Mouse (Mus musculus): ENCODE measurements at regions not wholly inside any gene's neighbourhood (a gene's known extent, or its start where the extent isn't known, plus 50 kb on each side); places are given as distances from the start of the nearest gene placed in this dataset.
"Not testable (repeated sequence)": the region's sequence is repeated elsewhere in the genome, so short reads cannot be mapped to it uniquely, and the experiment has no call there.

GRCm38 (mm10) chr4:22787866-22788265 is 299.7 kb upstream of the Pou3f2 start:
- no peak for DNase-seq (ENCODE audit: low read depth, low spot score)
- no peak overlapping the region for H3K9ac ChIP-seq (ENCODE audit: control insufficient read depth, low read depth, low read length, poor library complexity, severe bottlenecking)
- TF ChIP-seq RCOR1 (IDR thresholded peaks at IDR 0.05; ENCODE audit: low read depth, low read length) (no peak), MYC (IDR thresholded peaks at IDR 0.05; ENCODE audit: low read depth, low read length) (no peak), POLR2AphosphoS5 (IDR thresholded peaks at IDR 0.05; ENCODE audit: borderline replicate concordance, low read depth, low read length) (no peak), EP300 (IDR thresholded peaks at IDR 0.05; ENCODE audit: low read depth in 1 of 2, low read length in 2 of 2) (no peak), NELFE (IDR thresholded peaks at IDR 0.05; ENCODE audit: low read depth, low read length) (no peak), E2F4 (IDR thresholded peaks at IDR 0.05; ENCODE audit: borderline replicate concordance, low read depth, low read length) (no peak)
- no peaks in the 10 kb centered on the region for H3K4me1 ChIP-seq (ENCODE audit: control insufficient read depth in 1 of 2, insufficient read depth in 2 of 2, low read length in 2 of 2)
- no peaks in the 10 kb centered on the region for H3K9me3 ChIP-seq (replicated peaks; ENCODE audit: insufficient read depth, low read length)
- H3K79me2 ChIP-seq (ENCODE audit: control insufficient read depth, insufficient read depth, low read length, poor library complexity), result no peaks in the 10 kb centered on the region
- no peaks in the 10 kb centered on the region for H3K27me3 ChIP-seq (ENCODE audit: control insufficient read depth in 1 of 2, insufficient read depth in 2 of 2, low read length in 2 of 2)
- H3K4me3 ChIP-seq (ENCODE audit: control insufficient read depth in 1 of 2, insufficient read depth in 1 of 2, low read depth in 2 of 2, low read length in 2 of 2), result no peak overlapping the region
- H3K27ac ChIP-seq (ENCODE audit: control insufficient read depth, low read depth, low read length), result no peak overlapping the region
- no peaks in the 10 kb centered on the region for H3K36me3 ChIP-seq (ENCODE audit: control insufficient read depth in 1 of 2, insufficient read depth in 2 of 2, low read length in 2 of 2)

GRCm38 (mm10) chr4:22763026-22763425 is 274.9 kb upstream of the Pou3f2 start:
- H3K27ac ChIP-seq (ENCODE audit: control insufficient read depth, low read depth, low read length); H3K79me2 ChIP-seq (ENCODE audit: control insufficient read depth, insufficient read depth, low read length, poor library complexity): not testable (repeated sequence)

More at GRCm38 (mm10) chr4:22763026-22763425, 274.9 kb upstream of the Pou3f2 start:
- not testable (repeated sequence) for DNase-seq (ENCODE audit: low read depth, low spot score); H3K4me3 ChIP-seq (ENCODE audit: control insufficient read depth in 1 of 2, insufficient read depth in 1 of 2, low read depth in 2 of 2, low read length in 2 of 2); H3K9me3 ChIP-seq (replicated peaks; ENCODE audit: insufficient read depth, low read length); H3K9ac ChIP-seq (ENCODE audit: control insufficient read depth, low read depth, low read length, poor library complexity, severe bottlenecking); H3K36me3 ChIP-seq (ENCODE audit: control insufficient read depth in 1 of 2, insufficient read depth in 2 of 2, low read length in 2 of 2); H3K4me1 ChIP-seq (ENCODE audit: control insufficient read depth in 1 of 2, insufficient read depth in 2 of 2, low read length in 2 of 2); H3K27me3 ChIP-seq (ENCODE audit: control insufficient read depth in 1 of 2, insufficient read depth in 2 of 2, low read length in 2 of 2)

All from MEL (cell line).